Mouse (Mus musculus): ENCODE data around the gene Tmem201. TPM values are rescaled to one million over a fixed set of nuclear protein-coding genes. Genes with fewer than 3 reads are reported as not detected.

Gene Tmem201
- total and polyA plus RNA-seq, 3 experiments = 3.1 to 35.9 (median 13.8) TPM

DNA sequence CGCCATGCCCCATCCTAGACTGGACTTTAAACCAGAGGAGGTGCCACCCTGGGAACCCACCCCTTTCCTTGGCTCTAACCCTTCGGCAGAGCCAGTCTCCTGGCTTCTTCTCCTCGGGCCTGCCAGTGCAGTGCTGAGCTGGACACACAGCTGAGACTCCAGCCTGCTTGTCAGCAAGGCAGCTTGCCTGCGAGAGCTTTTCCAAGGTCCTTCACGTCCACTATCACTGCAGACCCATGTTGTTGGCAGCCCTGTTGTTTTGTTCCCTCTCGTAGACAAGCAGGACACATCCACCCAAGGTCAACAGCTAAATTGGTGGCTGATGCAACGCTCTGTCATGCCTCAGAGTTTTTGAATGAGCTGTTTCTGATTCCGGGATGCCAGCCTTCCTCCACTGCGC lies 39.3 kb upstream of the Tmem201 start:
- no peak for TF ChIP-seq CTCF (IDR thresholded peaks at IDR 0.05; ENCODE audit: low read depth, low read length)
- no peak for TF ChIP-seq GATA2 (IDR thresholded peaks at IDR 0.05; ENCODE audit: borderline replicate concordance, low read depth, low read length)
- no peak for TF ChIP-seq GATA1 (IDR thresholded peaks at IDR 0.05; ENCODE audit: borderline replicate concordance, low read length)
- no peak for TF ChIP-seq TAL1 (conservative IDR thresholded peaks at IDR 0.05; ENCODE audit: low read depth, low read length)
- ATAC-seq (ENCODE audit: extremely low read depth, insufficient number of reproducible peaks, low FRiP score, poor library complexity, severe bottlenecking) = no peak
- no peak for DNase-seq (ENCODE audit: low spot score)
- Histone ChIP-seq H3K27me3 (ENCODE audit: insufficient read depth, low read length) (peaks cover 3% of the 10 kb centered on the region; the same call in 1 of the 2 replicates), H3K4me3 (ENCODE audit: low read depth, low read length) (no peak overlapping the region), H3K9me3 (replicated peaks) (no peaks in the 10 kb centered on the region), H3K4me1 (ENCODE audit: insufficient read depth, low read depth, low read length) (peaks cover 20% of the 10 kb centered on the region), H3K36me3 (replicated peaks) (no peaks in the 10 kb centered on the region)

DNA sequence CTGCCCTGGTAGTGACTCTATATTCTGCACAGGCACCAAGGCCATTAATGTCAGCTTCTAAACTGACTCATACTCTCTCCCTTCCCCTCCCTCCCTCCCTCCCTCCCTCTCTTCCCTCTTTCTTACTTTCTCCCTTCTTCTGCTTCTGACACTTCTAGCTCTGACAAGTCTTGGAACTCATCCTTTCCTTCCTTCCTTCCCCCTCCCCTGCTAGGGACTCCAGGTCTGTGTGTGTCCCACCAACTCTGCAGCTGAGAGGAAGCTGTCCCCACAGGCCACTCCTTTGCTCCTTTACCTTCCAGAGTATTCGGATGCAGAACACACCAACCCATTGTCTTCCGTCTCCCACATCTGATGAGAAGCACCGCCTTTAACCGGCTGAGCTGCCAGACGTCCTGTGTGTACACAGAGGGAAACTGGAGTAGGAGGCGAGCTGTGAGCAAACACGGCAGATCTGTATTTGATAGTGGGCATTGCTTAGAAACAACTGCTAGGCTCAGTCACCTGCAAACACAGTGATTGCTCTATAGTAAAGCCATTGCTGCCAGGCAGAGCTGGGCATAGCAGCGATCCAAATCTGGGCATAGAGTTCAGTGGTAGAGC lies 38.0 kb upstream of the Tmem201 start:
- DNase-seq (ENCODE audit: low spot score) (no peak), ATAC-seq (ENCODE audit: extremely low read depth, insufficient number of reproducible peaks, low FRiP score, poor library complexity, severe bottlenecking) (no peak)
- Histone ChIP-seq H3K36me3 (replicated peaks) (peaks cover 2% of the 10 kb centered on the region), H3K9me3 (replicated peaks) (no peaks in the 10 kb centered on the region), H3K27me3 (ENCODE audit: insufficient read depth, low read length) (peaks cover 3% of the 10 kb centered on the region; the same call in 1 of the 2 replicates), H3K4me3 (ENCODE audit: low read depth, low read length) (no peak overlapping the region), H3K4me1 (ENCODE audit: insufficient read depth, low read depth, low read length) (peaks cover 20% of the 10 kb centered on the region)
- TF ChIP-seq CTCF (IDR thresholded peaks at IDR 0.05; ENCODE audit: low read depth, low read length) (no peak), GATA1 (IDR thresholded peaks at IDR 0.05; ENCODE audit: borderline replicate concordance, low read length) (no peak)

DNA sequence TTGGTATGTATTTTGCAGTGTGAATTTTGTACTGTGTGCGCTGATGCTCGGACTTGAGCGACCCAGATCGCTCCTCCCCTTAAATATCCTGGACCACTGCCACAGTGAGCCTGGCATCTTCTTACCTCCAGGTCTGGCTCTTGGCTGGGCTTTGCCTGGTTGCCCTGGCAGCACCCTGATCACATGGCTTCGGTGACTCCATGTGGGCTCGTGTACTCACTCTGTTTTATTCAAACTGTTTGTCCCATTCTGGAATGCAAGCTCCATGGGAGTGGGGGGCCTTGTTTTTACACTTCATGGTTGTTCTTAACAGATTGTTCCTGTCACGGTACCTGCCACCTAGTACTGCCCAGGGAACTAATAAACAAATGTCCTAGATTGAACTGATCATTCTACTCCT lies 37.5 kb upstream of the Tmem201 start:
- Histone ChIP-seq H3K4me3 (ENCODE audit: low read depth, low read length) (no peak overlapping the region), H3K4me1 (ENCODE audit: insufficient read depth, low read depth, low read length) (peaks cover 15% of the 10 kb centered on the region), H3K36me3 (replicated peaks) (peaks cover 4% of the 10 kb centered on the region), H3K9me3 (replicated peaks) (no peaks in the 10 kb centered on the region), H3K27me3 (ENCODE audit: insufficient read depth, low read length) (peaks cover 3% of the 10 kb centered on the region; the same call in 1 of the 2 replicates)
- DNase-seq (ENCODE audit: low spot score) (no peak), ATAC-seq (ENCODE audit: extremely low read depth, insufficient number of reproducible peaks, low FRiP score, poor library complexity, severe bottlenecking) (no peak)
- TF ChIP-seq CTCF (IDR thresholded peaks at IDR 0.05; ENCODE audit: low read depth, low read length) (no peak), TAL1 (conservative IDR thresholded peaks at IDR 0.05; ENCODE audit: low read depth, low read length) (no peak)

DNA sequence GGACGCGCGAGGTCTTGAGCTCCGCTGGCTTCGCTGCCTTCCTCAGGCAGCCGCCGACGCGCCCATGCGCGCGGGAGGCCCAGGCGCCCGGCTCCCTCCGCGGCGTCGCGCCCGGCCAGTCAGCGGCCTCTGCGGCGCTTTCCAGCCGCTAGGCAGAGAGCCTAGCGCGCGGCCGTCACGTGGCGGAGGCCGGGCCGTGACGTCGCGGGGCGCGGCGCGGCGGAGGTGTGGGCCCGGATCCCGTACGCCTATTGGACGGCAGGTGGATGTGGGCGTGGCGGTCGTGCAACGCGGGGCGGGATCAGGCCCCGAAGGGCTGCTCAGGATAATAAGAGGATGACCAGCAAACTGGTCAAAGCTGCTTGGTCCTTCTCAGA lies 36.2 kb upstream of the Tmem201 start, which contains the start of gene Slc25a33:
Gene Slc25a33, minus strand, starts transcription at position 184 of the 377 bp plus-strand sequence.
- peaks cover 3% of the 10 kb centered on the region; the same call in 1 of the 2 replicates for H3K27me3 ChIP-seq (ENCODE audit: insufficient read depth, low read length)
- H3K4me3 ChIP-seq (ENCODE audit: low read depth, low read length) = peak within 1 kb of the TSS; percentile 78
- H3K4me1 ChIP-seq (ENCODE audit: insufficient read depth, low read depth, low read length) = peaks cover 5% of the 10 kb centered on the region; the same call in 1 of the 2 replicates
- no peaks in the 10 kb centered on the region for H3K9me3 ChIP-seq (replicated peaks)
- ATAC-seq (ENCODE audit: extremely low read depth, insufficient number of reproducible peaks, low FRiP score, poor library complexity, severe bottlenecking) = peak; percentile 93
- DNase-seq (ENCODE audit: low spot score) = peak; percentile 74
- H3K36me3 ChIP-seq (replicated peaks) = peaks cover 5% of the 10 kb centered on the region
- TF ChIP-seq GATA1 (IDR thresholded peaks at IDR 0.05; ENCODE audit: borderline replicate concordance, low read length) (no peak), TAL1 (conservative IDR thresholded peaks at IDR 0.05; ENCODE audit: low read depth, low read length) (no peak)

DNA sequence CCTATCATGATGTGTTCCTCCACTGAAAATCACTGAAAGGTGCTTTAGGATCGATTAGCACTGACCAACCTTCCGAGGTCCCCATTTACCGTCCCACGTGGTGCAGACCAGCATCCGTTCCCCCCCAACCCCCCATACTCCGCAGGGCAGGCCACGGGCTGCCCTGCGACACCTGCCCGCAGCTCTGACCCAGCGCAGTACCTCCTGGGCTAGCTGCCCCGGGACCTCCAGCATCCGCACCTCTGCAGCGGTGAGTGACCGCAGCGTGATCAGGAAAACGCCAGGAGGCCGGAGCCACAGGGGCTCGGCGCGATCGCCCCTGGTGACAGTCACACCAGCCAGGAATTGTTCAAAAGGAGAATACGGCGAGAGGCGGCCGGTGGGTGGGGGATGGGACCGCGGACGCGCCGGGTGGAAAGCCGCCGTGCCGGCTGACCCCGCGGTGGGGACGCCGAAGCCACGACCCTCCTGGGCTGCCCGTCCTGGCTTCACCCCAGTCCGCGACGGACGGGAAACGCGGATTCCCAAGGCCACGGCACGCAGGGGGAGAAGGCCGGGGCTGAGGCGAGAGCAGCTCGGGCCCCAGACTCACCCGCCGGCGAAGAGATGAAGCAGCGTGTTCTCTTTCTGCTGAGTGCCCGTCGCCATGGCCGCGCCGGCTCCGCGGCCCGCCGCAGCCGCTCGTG lies 35.7 kb upstream of the Tmem201 start:
- H3K36me3 ChIP-seq (replicated peaks) = peaks cover 5% of the 10 kb centered on the region
- H3K4me3 ChIP-seq (ENCODE audit: low read depth, low read length) = peak overlapping the region; percentile 78
- TF ChIP-seq POLR2AphosphoS5 (IDR thresholded peaks at IDR 0.05; ENCODE audit: insufficient replicate concordance, low read depth, low read length) = no peak
- peaks cover 5% of the 10 kb centered on the region; the same call in 1 of the 2 replicates for H3K4me1 ChIP-seq (ENCODE audit: insufficient read depth, low read depth, low read length)
- no peak for DNase-seq (ENCODE audit: low spot score)
- no peaks in the 10 kb centered on the region for H3K9me3 ChIP-seq (replicated peaks)
- ATAC-seq (ENCODE audit: extremely low read depth, insufficient number of reproducible peaks, low FRiP score, poor library complexity, severe bottlenecking) = no peak
- peaks cover 3% of the 10 kb centered on the region; the same call in 1 of the 2 replicates for H3K27me3 ChIP-seq (ENCODE audit: insufficient read depth, low read length)

DNA sequence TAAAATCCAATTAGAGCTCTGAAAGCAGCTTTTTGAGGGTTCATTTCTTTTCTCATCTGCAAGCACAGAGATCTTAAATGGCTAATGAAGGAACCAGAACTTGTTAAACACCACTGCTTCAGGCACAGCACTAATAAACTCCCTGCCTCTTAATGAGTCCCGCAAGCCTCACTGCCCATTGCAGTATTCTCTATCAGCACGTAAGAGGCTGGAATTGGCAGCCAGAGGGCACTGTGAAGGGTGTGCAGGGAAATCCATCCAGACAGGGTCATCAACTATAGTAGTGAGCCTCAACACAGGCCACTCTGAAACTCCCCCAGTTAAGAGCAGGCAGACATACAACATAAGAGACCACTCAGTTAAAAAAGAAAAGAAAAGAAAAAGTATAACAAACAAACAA lies 34.5 kb upstream of the Tmem201 start:
- no peak overlapping the region for H3K4me3 ChIP-seq (ENCODE audit: low read depth, low read length)
- no peaks in the 10 kb centered on the region for H3K9me3 ChIP-seq (replicated peaks)
- peaks cover 5% of the 10 kb centered on the region; the same call in 1 of the 2 replicates for H3K4me1 ChIP-seq (ENCODE audit: insufficient read depth, low read depth, low read length)
- TF ChIP-seq TAL1 (conservative IDR thresholded peaks at IDR 0.05; ENCODE audit: low read depth, low read length) = no peak
- TF ChIP-seq CTCF (IDR thresholded peaks at IDR 0.05; ENCODE audit: low read depth, low read length) = no peak
- no peak for TF ChIP-seq POLR2AphosphoS5 (IDR thresholded peaks at IDR 0.05; ENCODE audit: insufficient replicate concordance, low read depth, low read length)
- no peak for TF ChIP-seq GATA1 (IDR thresholded peaks at IDR 0.05; ENCODE audit: borderline replicate concordance, low read length)
- no peak for TF ChIP-seq GATA2 (IDR thresholded peaks at IDR 0.05; ENCODE audit: borderline replicate concordance, low read depth, low read length)
- H3K27me3 ChIP-seq (ENCODE audit: insufficient read depth, low read length) = peaks cover 3% of the 10 kb centered on the region; the same call in 1 of the 2 replicates
- DNase-seq (ENCODE audit: low spot score) = no peak
- ATAC-seq (ENCODE audit: extremely low read depth, insufficient number of reproducible peaks, low FRiP score, poor library complexity, severe bottlenecking) = no peak
- H3K36me3 ChIP-seq (replicated peaks) = peaks cover 5% of the 10 kb centered on the region

DNA sequence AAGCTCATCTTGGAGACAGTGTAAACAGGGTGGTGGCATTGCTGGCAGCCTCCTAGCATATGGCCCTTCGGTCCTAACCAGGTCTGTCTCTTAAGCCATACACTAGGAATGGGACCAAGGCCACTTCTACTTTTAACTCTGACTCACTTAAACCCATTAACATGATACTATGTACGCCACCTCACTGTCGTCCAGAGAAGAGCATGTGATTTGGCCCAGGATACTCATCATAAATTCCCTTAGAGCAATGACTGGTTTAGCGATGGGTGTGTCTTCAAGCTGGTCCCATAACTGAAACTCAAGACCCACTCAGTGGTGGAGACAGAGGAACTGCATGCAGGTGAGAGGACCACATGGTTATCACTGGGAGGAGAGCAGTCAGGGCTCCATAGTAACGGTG lies 27.4 kb upstream of the Tmem201 start:
- no peak for TF ChIP-seq TAL1 (conservative IDR thresholded peaks at IDR 0.05; ENCODE audit: low read depth, low read length)
- TF ChIP-seq POLR2AphosphoS5 (IDR thresholded peaks at IDR 0.05; ENCODE audit: insufficient replicate concordance, low read depth, low read length) = no peak
- no peak for TF ChIP-seq GATA2 (IDR thresholded peaks at IDR 0.05; ENCODE audit: borderline replicate concordance, low read depth, low read length)
- TF ChIP-seq GATA1 (IDR thresholded peaks at IDR 0.05; ENCODE audit: borderline replicate concordance, low read length) = no peak
- no peak for TF ChIP-seq CTCF (IDR thresholded peaks at IDR 0.05; ENCODE audit: low read depth, low read length)
- no peaks in the 10 kb centered on the region for H3K4me1 ChIP-seq (ENCODE audit: insufficient read depth, low read depth, low read length)
- DNase-seq (ENCODE audit: low spot score) = no peak
- no peak for ATAC-seq (ENCODE audit: extremely low read depth, insufficient number of reproducible peaks, low FRiP score, poor library complexity, severe bottlenecking)
- H3K9me3 ChIP-seq (replicated peaks) = no peaks in the 10 kb centered on the region
- no peaks in the 10 kb centered on the region for H3K27me3 ChIP-seq (ENCODE audit: insufficient read depth, low read length)
- H3K4me3 ChIP-seq (ENCODE audit: low read depth, low read length) = no peak overlapping the region
- H3K36me3 ChIP-seq (replicated peaks) = peaks cover 34% of the 10 kb centered on the region
